Mouse (Mus musculus): ENCODE measurements at regions not wholly inside any gene's neighbourhood (a gene's known extent, or its start where the extent isn't known, plus 50 kb on each side); places are given as distances from the start of the nearest gene placed in this dataset.

- Histone ChIP-seq H3K27ac (replicated peaks; ENCODE audit: low read depth, low read length) (no peak overlapping the region), H3K9me3 (ENCODE audit: control insufficient read depth, low read length) (no peaks in the 10 kb centered on the region), H3K4me2 (ENCODE audit: low read length) (no peak overlapping the region), H3K36me3 (ENCODE audit: control insufficient read depth, insufficient read depth, low read length) (no peaks in the 10 kb centered on the region), H3K4me1 (ENCODE audit: control insufficient read depth, insufficient read depth, low read length) (no peaks in the 10 kb centered on the region), H3K4me3 (replicated peaks; ENCODE audit: low read depth, low read length) (no peak overlapping the region), H3K9ac (replicated peaks; ENCODE audit: low read length) (no peak overlapping the region), H3K27me3 (ENCODE audit: control insufficient read depth, insufficient read depth, low read length) (no peaks in the 10 kb centered on the region)
- DNase-seq (no peak), ATAC-seq (ENCODE audit: low FRiP score, low TSS enrichment) (no peak)
- 96% methylated on average over 1 of the region's 1 CpGs for WGBS
These were observed 1343.3 kb downstream of the Slitrk1 start for GRCm38 (mm10) chr14:107570676-107571075.

DNA sequence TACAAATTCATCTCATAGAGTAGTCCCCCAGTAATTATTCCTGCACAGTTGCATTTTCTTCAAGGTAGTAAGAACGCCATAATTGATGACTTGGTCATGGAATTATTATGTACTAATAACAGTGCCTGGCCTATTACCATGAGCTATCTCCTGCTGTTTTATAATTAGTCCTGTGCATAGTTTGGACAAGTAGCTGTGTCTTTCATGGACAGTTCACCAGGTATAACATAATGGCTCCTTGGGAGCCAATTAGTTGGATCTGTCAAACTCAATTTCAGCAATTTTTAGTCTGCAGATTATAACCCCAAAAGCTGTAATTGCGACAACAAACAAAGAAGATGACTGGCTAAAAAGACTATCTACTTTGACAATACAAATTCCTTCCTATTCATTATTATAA lies 1345.5 kb downstream of the Slitrk1 start:
- no peak overlapping the region for H3K9ac ChIP-seq (replicated peaks; ENCODE audit: low read length)
- no peaks in the 10 kb centered on the region for H3K36me3 ChIP-seq (ENCODE audit: control insufficient read depth, insufficient read depth, low read length)
- DNase-seq: peak; percentile 24
- WGBS: 69% methylated on average over 2 of the region's 2 CpGs
- H3K4me1 ChIP-seq (ENCODE audit: control insufficient read depth, insufficient read depth, low read length): no peaks in the 10 kb centered on the region
- H3K9me3 ChIP-seq (ENCODE audit: control insufficient read depth, low read length): no peaks in the 10 kb centered on the region
- H3K27me3 ChIP-seq (ENCODE audit: control insufficient read depth, insufficient read depth, low read length): no peaks in the 10 kb centered on the region
- ATAC-seq (ENCODE audit: low FRiP score, low TSS enrichment): no peak
- no peak overlapping the region for H3K27ac ChIP-seq (replicated peaks; ENCODE audit: low read depth, low read length)
- H3K4me3 ChIP-seq (replicated peaks; ENCODE audit: low read depth, low read length): no peak overlapping the region
- H3K4me2 ChIP-seq (ENCODE audit: low read length): no peak overlapping the region

All from midbrain, embryonic 14.5 days (tissue).